Mouse (Mus musculus) midbrain, embryonic 13.5 days (tissue): ENCODE data around the gene Map3k13. TPM values are rescaled to one million over a fixed set of nuclear protein-coding genes. Genes with fewer than 3 reads are reported as not detected.
A peak's percentile ranks its signal among the peaks of the same experiment; 100 is the strongest.

ENCODE experiments used
- ATAC-seq: fragments of 200-750 bp; cut with Nextera tagmentation; 2 replicates; pipeline ENCODE4 v1.8.0; 2017; ENCODE audit warnings: mild to moderate bottlenecking, moderate TSS enrichment, moderate library complexity
- H3K27ac ChIP-seq: fragments of 300-500 bp; sonication (generic); 2 replicates; pipeline ENCODE4 v1.5.1; 2015; ENCODE audit warnings: inconsistent platforms, mild to moderate bottlenecking, moderate library complexity
- H3K27me3 ChIP-seq: fragments of 300-500 bp; sonication (generic); 2 replicates; pipeline ENCODE4 v1.6.1; 2015; ENCODE audit warnings: mild to moderate bottlenecking, inconsistent platforms
- H3K36me3 ChIP-seq: fragments of 300-500 bp; sonication (generic); 2 replicates; pipeline ENCODE4 v1.6.1; 2015; ENCODE audit warnings: mild to moderate bottlenecking, inconsistent platforms
- H3K4me1 ChIP-seq: fragments of 300-500 bp; sonication (generic); replicated peaks from 2 replicates; pipeline ENCODE4 v1.6.1; 2015; ENCODE audit warnings: inconsistent platforms
- H3K4me2 ChIP-seq: fragments of 300-500 bp; sonication (generic); replicated peaks from 2 replicates; pipeline ENCODE4 v1.6.1; 2015; ENCODE audit warnings: moderate library complexity, mild to moderate bottlenecking, inconsistent platforms
- H3K4me3 ChIP-seq: fragments of 300-500 bp; sonication (generic); replicated peaks from 2 replicates; pipeline ENCODE4 v1.5.1; 2015; ENCODE audit warnings: mild to moderate bottlenecking, inconsistent platforms
- H3K9ac ChIP-seq: fragments of 300-500 bp; sonication (generic); replicated peaks from 2 replicates; pipeline ENCODE4 v1.6.1; 2015; ENCODE audit warnings: mild to moderate bottlenecking, inconsistent platforms
- H3K9me3 ChIP-seq: fragments of 300-500 bp; sonication (generic); 2 replicates; pipeline ENCODE4 v1.6.1; 2016; ENCODE audit warnings: mild to moderate bottlenecking, inconsistent platforms
- WGBS: fragments of 180-500 bp; shearing (Covaris S2); methylation state at CpG from one replicate; pipeline ENCODE4 v1.1.7; 2015; 5-methylcytosine and 5-hydroxymethylcytosine counted together
- polyA plus RNA-seq: library from polyadenylated mRNA; unstranded; fragments of >200 nt; fragmentation: Nextera tagmentation; extraction: Ambion mirVana; gene quantifications from 2 replicates; pipeline ENCODE4 v1.2.1, GENCODE M21; 2015

Map3k13 gene
- polyA plus RNA-seq, 1 experiment from 2014 or later = 7.6 TPM

GRCm38 (mm10) chr16:21857126-21857644 lies 63.0 kb downstream of the Map3k13 start:
- H3K27ac ChIP-seq = 0 out of 2 replicates have a peak overlapping the region, but pooled peaks have one; percentile 40
- H3K36me3 ChIP-seq = no peaks in the 10 kb centered on the region
- peak; percentile 18; the same call in 1 of the 2 replicates for ATAC-seq
- 24% methylated on average over 4 of the region's 4 CpGs for WGBS
- H3K9me3 ChIP-seq = 0 out of 2 replicates have a peak, but pooled peaks cover under 1% of the 10 kb centered on the region
- no peak overlapping the region for H3K4me2 ChIP-seq
- no peak overlapping the region for H3K9ac ChIP-seq
- H3K27me3 ChIP-seq = no peaks in the 10 kb centered on the region
- peaks cover 71% of the 10 kb centered on the region for H3K4me1 ChIP-seq
- H3K4me3 ChIP-seq = no peak overlapping the region

GRCm38 (mm10) chr16:21858163-21858562 lies 64.0 kb downstream of the Map3k13 start:
- no peak for ATAC-seq

GRCm38 (mm10) chr16:21858882-21859281 lies 64.7 kb downstream of the Map3k13 start:
- Histone ChIP-seq H3K9me3 (0 out of 2 replicates have a peak, but pooled peaks cover 4% of the 10 kb centered on the region), H3K27me3 (no peaks in the 10 kb centered on the region), H3K9ac (no peak overlapping the region), H3K4me1 (peaks cover 54% of the 10 kb centered on the region), H3K27ac (peak overlapping the region; percentile 59), H3K4me2 (no peak overlapping the region; the same call in 1 of the 2 replicates), H3K36me3 (no peaks in the 10 kb centered on the region), H3K4me3 (no peak overlapping the region)
- ATAC-seq = peak; percentile 76; the same call in 1 of the 2 replicates
- WGBS = 33% methylated on average over 8 of the region's 8 CpGs

More at GRCm38 (mm10) chr16:21858163-21858562, 64.0 kb downstream of the Map3k13 start:
- H3K9me3 ChIP-seq = 0 out of 2 replicates have a peak, but pooled peaks cover 4% of the 10 kb centered on the region
- H3K4me1 ChIP-seq = peaks cover 61% of the 10 kb centered on the region
- H3K4me3 ChIP-seq = no peak overlapping the region
- no peaks in the 10 kb centered on the region for H3K27me3 ChIP-seq
- H3K27ac ChIP-seq = peak overlapping the region; percentile 59; the same call in 1 of the 2 replicates
- no peaks in the 10 kb centered on the region for H3K36me3 ChIP-seq
- no peak overlapping the region for H3K4me2 ChIP-seq
- 61% methylated on average over 6 of the region's 6 CpGs for whole genome bisulfite sequencing
- H3K9ac ChIP-seq = no peak overlapping the region

- no peak overlapping the region for H3K27ac ChIP-seq
- no peak overlapping the region for H3K9ac ChIP-seq
- no peaks in the 10 kb centered on the region for H3K27me3 ChIP-seq
- H3K4me3 ChIP-seq = no peak overlapping the region
- 85% methylated on average over 3 of the region's 3 CpGs for WGBS
- no peak for ATAC-seq
- H3K4me1 ChIP-seq = peaks cover 49% of the 10 kb centered on the region
- no peaks in the 10 kb centered on the region for H3K36me3 ChIP-seq
- H3K9me3 ChIP-seq = 0 out of 2 replicates have a peak, but pooled peaks cover 4% of the 10 kb centered on the region
- no peak overlapping the region for H3K4me2 ChIP-seq
Observed at GRCm38 (mm10) chr16:21862448-21862847, 68.3 kb downstream of the Map3k13 start.

GRCm38 (mm10) chr16:21865250-21865982 lies 71.3 kb downstream of the Map3k13 start:
- Histone ChIP-seq H3K4me1 (peaks cover 54% of the 10 kb centered on the region), H3K36me3 (no peaks in the 10 kb centered on the region), H3K4me2 (no peak overlapping the region; the same call in 1 of the 2 replicates), H3K9ac (no peak overlapping the region), H3K27me3 (no peaks in the 10 kb centered on the region), H3K9me3 (0 out of 2 replicates have a peak, but pooled peaks cover 4% of the 10 kb centered on the region), H3K27ac (peak overlapping the region; percentile 51), H3K4me3 (no peak overlapping the region)
- peak; percentile 35; the same call in 1 of the 2 replicates for ATAC-seq
- 32% methylated on average over 7 of the region's 7 CpGs for WGBS

- 49% methylated on average over 11 of the region's 11 CpGs for WGBS
- no peak overlapping the region for H3K4me3 ChIP-seq
- H3K9ac ChIP-seq = no peak overlapping the region
- peak overlapping the region; percentile 51 for H3K27ac ChIP-seq
- 0 out of 2 replicates have a peak, but pooled peaks have one; percentile 35 for ATAC-seq
- H3K27me3 ChIP-seq = no peaks in the 10 kb centered on the region
- H3K4me1 ChIP-seq = peaks cover 60% of the 10 kb centered on the region
- 0 out of 2 replicates have a peak, but pooled peaks cover 4% of the 10 kb centered on the region for H3K9me3 ChIP-seq
- no peak overlapping the region; the same call in 1 of the 2 replicates for H3K4me2 ChIP-seq
- H3K36me3 ChIP-seq = no peaks in the 10 kb centered on the region
Observed at GRCm38 (mm10) chr16:21865983-21866575, 71.9 kb downstream of the Map3k13 start.

- Histone ChIP-seq H3K4me2 (no peak overlapping the region), H3K27me3 (no peaks in the 10 kb centered on the region), H3K4me1 (peaks cover 60% of the 10 kb centered on the region), H3K27ac (no peak overlapping the region), H3K36me3 (no peaks in the 10 kb centered on the region), H3K9ac (no peak overlapping the region), H3K9me3 (no peaks in the 10 kb centered on the region), H3K4me3 (no peak overlapping the region)
- ATAC-seq = no peak
- 81% methylated on average over 3 of the region's 3 CpGs for WGBS
Observed at GRCm38 (mm10) chr16:21867727-21868126, 73.6 kb downstream of the Map3k13 start.

- no peaks in the 10 kb centered on the region for H3K27me3 ChIP-seq
- no peak overlapping the region for H3K9ac ChIP-seq
- H3K27ac ChIP-seq = peak overlapping the region; percentile 61
- H3K4me1 ChIP-seq = peaks cover 60% of the 10 kb centered on the region
- H3K9me3 ChIP-seq = no peaks in the 10 kb centered on the region
- no peak overlapping the region for H3K4me2 ChIP-seq
- no peak overlapping the region for H3K4me3 ChIP-seq
- ATAC-seq = no peak
- no peaks in the 10 kb centered on the region for H3K36me3 ChIP-seq
- WGBS = 31% methylated on average over 6 of the region's 6 CpGs
Observed at GRCm38 (mm10) chr16:21868651-21869050, 74.5 kb downstream of the Map3k13 start.

GRCm38 (mm10) chr16:21869879-21870278 lies 75.7 kb downstream of the Map3k13 start:
- peak; percentile 88 for ATAC-seq
- H3K4me1 ChIP-seq = peaks cover 57% of the 10 kb centered on the region
- H3K9me3 ChIP-seq = no peaks in the 10 kb centered on the region
- H3K36me3 ChIP-seq = no peaks in the 10 kb centered on the region
- no peak overlapping the region for H3K4me3 ChIP-seq
- no peaks in the 10 kb centered on the region for H3K27me3 ChIP-seq
- H3K27ac ChIP-seq = peak overlapping the region; percentile 67
- WGBS = 17% methylated on average over 4 of the region's 4 CpGs
- H3K9ac ChIP-seq = no peak overlapping the region
- H3K4me2 ChIP-seq = 0 out of 2 replicates have a peak overlapping the region, but pooled peaks have one; percentile 11

- no peak overlapping the region for H3K4me2 ChIP-seq
- no peak overlapping the region for H3K9ac ChIP-seq
- 80% methylated on average over 3 of the region's 3 CpGs for WGBS
- H3K36me3 ChIP-seq = no peaks in the 10 kb centered on the region
- no peak for ATAC-seq
- H3K4me1 ChIP-seq = peaks cover 40% of the 10 kb centered on the region
- H3K27me3 ChIP-seq = no peaks in the 10 kb centered on the region
- no peak overlapping the region for H3K4me3 ChIP-seq
- H3K27ac ChIP-seq = no peak overlapping the region
- H3K9me3 ChIP-seq = no peaks in the 10 kb centered on the region
Observed at GRCm38 (mm10) chr16:21877735-21878134, 83.6 kb downstream of the Map3k13 start.

GRCm38 (mm10) chr16:21878834-21879233 lies 84.7 kb downstream of the Map3k13 start:
- Histone ChIP-seq H3K9ac (no peak overlapping the region), H3K9me3 (no peaks in the 10 kb centered on the region), H3K27me3 (no peaks in the 10 kb centered on the region), H3K4me2 (no peak overlapping the region), H3K36me3 (no peaks in the 10 kb centered on the region), H3K4me3 (no peak overlapping the region), H3K4me1 (peaks cover 40% of the 10 kb centered on the region), H3K27ac (no peak overlapping the region)
- 93% methylated on average over 3 of the region's 3 CpGs for WGBS
- ATAC-seq = no peak

GRCm38 (mm10) chr16:21881181-21881580 lies 87.0 kb downstream of the Map3k13 start:
- Histone ChIP-seq H3K9ac (0 out of 2 replicates have a peak overlapping the region, but pooled peaks have one; percentile 10), H3K4me1 (peaks cover 39% of the 10 kb centered on the region), H3K27ac (peak overlapping the region; percentile 83), H3K27me3 (no peaks in the 10 kb centered on the region), H3K36me3 (no peaks in the 10 kb centered on the region), H3K4me2 (no peak overlapping the region), H3K4me3 (no peak overlapping the region), H3K9me3 (no peaks in the 10 kb centered on the region)
- WGBS = 34% methylated on average over 6 of the region's 6 CpGs
- ATAC-seq = peak; percentile 74
